Mouse (Mus musculus) gastrocnemius, adult 2 months (tissue): ENCODE data around the gene Ccn5. TPM values are rescaled to one million over a fixed set of nuclear protein-coding genes. Genes with fewer than 3 reads are reported as not detected.

Experiments used
- DNase-seq: peaks from one replicate; pipeline ENCODE4 v3.0.0; 2022
- H3K27ac ChIP-seq: fragments of 200-600 bp; 2 replicates; pipeline ENCODE4 v1.8.1; 2022; ENCODE audit warnings: mild to moderate bottlenecking
- H3K4me3 ChIP-seq: fragments of 200-600 bp; 2 replicates; pipeline ENCODE4 v1.8.1; 2022; ENCODE audit warnings: mild to moderate bottlenecking, moderate library complexity
- CTCF ChIP-seq: fragments of 200-600 bp; IDR thresholded peaks from 2 replicates; pipeline ENCODE4 v1.8.1; 2022; ENCODE audit warnings: antibody characterized with exemption, mild to moderate bottlenecking, moderate library complexity
- intact Hi-C: fragments of 180-260 bp; cut with DNase I; formaldehyde crosslinking; loops from one replicate; pipeline ENCODE4 v1.15.1; 2025
- total RNA-seq, 2 experiments: library from RNA; stranded (reverse); gene quantifications; 2 replicates each; pipeline ENCODE4 v1.2.3; 2021

Gene Ccn5
- total RNA-seq, 2 experiments from 2014 or later = 0.87 to 1.8 TPM

- Histone ChIP-seq H3K4me3 (peak overlapping the region; percentile 33), H3K27ac (no peak overlapping the region)
- intact Hi-C loops = loop anchor here (1.0 to 5.0 kb wide), 3 partner anchors 64 to 109 kb away; no protein-coding TSS in a partner anchor
- TF ChIP-seq CTCF = peak; percentile 88
- DNase-seq = peak; percentile 53
Measured at GRCm38 (mm10) chr2:163858254-163858947, 37.7 kb downstream of the Ccn5 start.

- no peak overlapping the region for H3K27ac ChIP-seq
- H3K4me3 ChIP-seq = no peak overlapping the region
- intact Hi-C loops = no loop called here
- DNase-seq = no peak
- TF ChIP-seq CTCF = no peak
Measured at GRCm38 (mm10) chr2:163865311-163865710, 44.6 kb downstream of the Ccn5 start.

GRCm38 (mm10) chr2:163866061-163866460 lies 45.4 kb downstream of the Ccn5 start:
- Histone ChIP-seq H3K4me3 (no peak overlapping the region), H3K27ac (no peak overlapping the region)
- intact Hi-C loops = no loop called here
- no peak for DNase-seq
- no peak for TF ChIP-seq CTCF

- TF ChIP-seq CTCF = no peak
- DNase-seq = no peak
- H3K4me3 ChIP-seq = no peak overlapping the region
- H3K27ac ChIP-seq = no peak overlapping the region
- intact Hi-C loops = no loop called here
Measured at GRCm38 (mm10) chr2:163869783-163870182, 49.1 kb downstream of the Ccn5 start.

GRCm38 (mm10) chr2:163871266-163871665 lies 50.6 kb downstream of the Ccn5 start:
- TF ChIP-seq CTCF = no peak
- no peak for DNase-seq
- H3K27ac ChIP-seq = no peak overlapping the region
- H3K4me3 ChIP-seq = no peak overlapping the region
- intact Hi-C loops = no loop called here

- no peak for DNase-seq
- H3K4me3 ChIP-seq = no peak overlapping the region
- no peak for TF ChIP-seq CTCF
- intact Hi-C loops = no loop called here
- no peak overlapping the region for H3K27ac ChIP-seq
Measured at GRCm38 (mm10) chr2:163871906-163872305, 51.2 kb downstream of the Ccn5 start.

- H3K4me3 ChIP-seq = no peak overlapping the region
- DNase-seq = no peak
- TF ChIP-seq CTCF = no peak
- H3K27ac ChIP-seq = no peak overlapping the region
- intact Hi-C loops = no loop called here
Measured at GRCm38 (mm10) chr2:163874877-163875276, 54.2 kb downstream of the Ccn5 start.

GRCm38 (mm10) chr2:163875484-163875883 lies 54.8 kb downstream of the Ccn5 start:
- intact Hi-C loops = no loop called here
- H3K4me3 ChIP-seq = no peak overlapping the region
- TF ChIP-seq CTCF = no peak
- no peak overlapping the region for H3K27ac ChIP-seq
- DNase-seq = no peak

GRCm38 (mm10) chr2:163876830-163877498 lies 56.3 kb downstream of the Ccn5 start:
- DNase-seq = no peak
- H3K4me3 ChIP-seq = no peak overlapping the region
- intact Hi-C loops = no loop called here
- H3K27ac ChIP-seq = no peak overlapping the region
- no peak for TF ChIP-seq CTCF

GRCm38 (mm10) chr2:163880891-163881290 lies 60.2 kb downstream of the Ccn5 start:
- peak; percentile 72 for DNase-seq
- Histone ChIP-seq H3K4me3 (no peak overlapping the region), H3K27ac (no peak overlapping the region)
- no peak for TF ChIP-seq CTCF
- intact Hi-C loops = no loop called here

Other genes with a start within 250 kb of the Ccn5 start
- gene Ttpal, start 218.5 kb upstream of the Ccn5 start, total RNA-seq = 1 to 10 TPM; 3.4 to 5.3 TPM
- gene Serinc3, start 175.7 kb upstream of the Ccn5 start, total RNA-seq = 100 to 1,000 TPM; 118 to 147 TPM
- 100 to 1,000 TPM in 1 of 2 experiments, 10 to 100 TPM in 1; 93.9 to 125 TPM for gene Pkig, start 162.5 kb upstream of the Ccn5 start, total RNA-seq
- gene Ada, start 70.6 kb upstream of the Ccn5 start, total RNA-seq = under 1 TPM; 0.38 to 0.39 TPM
- gene Kcnk15, start 32.8 kb downstream of the Ccn5 start, total RNA-seq = not detected
- 1 to 10 TPM; 1.2 to 3.2 TPM for gene Rims4, start 97.8 kb downstream of the Ccn5 start, total RNA-seq
- gene Ywhab, start 174.1 kb downstream of the Ccn5 start, total RNA-seq = 10 to 100 TPM; 34.7 to 44.4 TPM
- gene Pabpc1l, start 204.6 kb downstream of the Ccn5 start, total RNA-seq = not detected
- 1 to 10 TPM; 6.8 to 8.7 TPM for gene Stk4, start 249.5 kb downstream of the Ccn5 start, total RNA-seq